Mouse (Mus musculus) ES-Bruce4 (cell line): ENCODE results near the gene Pacsin1.

ENCODE experiments used
- CTCF ChIP-seq: IDR thresholded peaks from one replicate; pipeline ENCODE4 v1.8.1; 2011; ENCODE audit warnings: low read depth, low read length
- POLR2A ChIP-seq: IDR thresholded peaks from one replicate; pipeline ENCODE4 v1.8.1; 2011; ENCODE audit warnings: low read length; ENCODE audit not compliant: insufficient read depth

DNA sequence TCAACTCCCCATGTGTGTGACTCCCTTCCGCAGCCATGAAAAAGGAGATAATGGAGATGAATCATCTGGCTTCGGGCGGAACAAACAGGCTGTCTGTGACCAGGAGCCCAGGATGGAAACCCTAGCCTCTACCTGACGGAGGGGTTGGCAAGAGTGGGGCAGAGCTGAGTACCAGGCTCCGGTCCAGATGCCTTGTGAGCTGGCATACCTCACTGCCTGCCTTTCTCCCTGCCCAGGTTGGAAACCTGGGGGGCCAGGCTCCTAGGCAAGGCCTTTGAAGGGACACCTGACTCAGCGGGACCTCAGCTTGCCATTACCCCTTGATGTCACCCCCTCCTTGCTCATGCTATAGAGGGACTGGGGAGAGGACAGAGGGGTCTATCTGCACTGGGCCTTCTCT is 85.7 kb downstream of the Pacsin1 start:
- TF ChIP-seq CTCF = no peak
- no peak for TF ChIP-seq POLR2A
